Mouse (Mus musculus): Measurements from ENCODE around the gene Rab5a. TPM values are rescaled to one million over a fixed set of nuclear protein-coding genes. Genes with fewer than 3 reads are reported as not detected.

Gene Rab5a
- polyA plus RNA-seq, 1 experiment from 2014 or later: 107 TPM

- H3K27ac ChIP-seq (replicated peaks): no peak overlapping the region
- no peaks in the 10 kb centered on the region for H3K36me3 ChIP-seq
- no peaks in the 10 kb centered on the region for H3K9me3 ChIP-seq
- 72% methylated on average over 4 of the region's 4 CpGs for WGBS
- H3K4me1 ChIP-seq (replicated peaks): no peaks in the 10 kb centered on the region
- no peak overlapping the region for H3K4me2 ChIP-seq
- no peaks in the 10 kb centered on the region for H3K27me3 ChIP-seq
- no peak overlapping the region for H3K9ac ChIP-seq
- no peak overlapping the region for H3K4me3 ChIP-seq
- ATAC-seq (ENCODE audit: low read depth): no peak
These were observed 75.1 kb downstream of the Rab5a start for GRCm38 (mm10) chr17:53554088-53554487.

DNA sequence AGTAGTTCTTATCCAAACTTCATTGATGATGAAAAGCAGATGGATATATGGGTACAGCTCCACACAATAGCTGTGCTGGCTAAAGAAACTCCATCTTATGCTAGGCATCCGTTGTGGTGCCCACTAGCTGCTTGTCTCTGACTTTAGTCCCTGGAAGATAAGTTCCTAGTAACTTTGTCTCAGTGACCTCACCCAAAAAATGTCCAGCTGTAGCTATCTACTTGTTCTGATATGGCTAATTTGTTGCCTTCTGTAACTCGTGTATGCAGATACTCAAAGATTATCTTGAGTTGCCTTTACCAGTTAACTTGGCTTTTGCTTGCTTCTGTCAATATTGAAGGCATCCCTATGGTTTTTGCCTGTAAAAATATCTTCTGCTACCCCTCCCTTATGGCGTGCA, 75.8 kb downstream of the Rab5a start:
- no peaks in the 10 kb centered on the region for H3K27me3 ChIP-seq
- no peak overlapping the region for H3K4me2 ChIP-seq
- H3K27ac ChIP-seq (replicated peaks): no peak overlapping the region
- H3K36me3 ChIP-seq: no peaks in the 10 kb centered on the region
- H3K4me1 ChIP-seq (replicated peaks): no peaks in the 10 kb centered on the region
- H3K9ac ChIP-seq: no peak overlapping the region
- no peak for ATAC-seq (ENCODE audit: low read depth)
- H3K9me3 ChIP-seq: no peaks in the 10 kb centered on the region
- 87% methylated on average over 3 of the region's 3 CpGs for WGBS
- H3K4me3 ChIP-seq: no peak overlapping the region

Other genes starting within 250 kb of the Rab5a start
- 0.29 and 0.37 TPM in 2 replicates for gene Efhb, start 15.9 kb upstream of the Rab5a start, polyA plus RNA-seq (2015; fragmentation: Nextera tagmentation; extraction: Ambion mirVana)
- 0.18 and 0.31 TPM in 2 replicates for gene Pp2d1, start 60.2 kb downstream of the Rab5a start, polyA plus RNA-seq (2015; fragmentation: Nextera tagmentation; extraction: Ambion mirVana)
- 6.4 and 7.3 TPM in 2 replicates for gene Kat2b, start 87.6 kb downstream of the Rab5a start, polyA plus RNA-seq (2015; fragmentation: Nextera tagmentation; extraction: Ambion mirVana)
- gene Sgo1, start 210.1 kb downstream of the Rab5a start, polyA plus RNA-seq (2015; fragmentation: Nextera tagmentation; extraction: Ambion mirVana): 8.2 and 9.1 TPM in 2 replicates

Data from neural tube, embryonic 13.5 days (tissue).